ENCODE assay signal across 8 mouse cellular contexts in genomic region chr7:142610627-142611406, GRCm38 (mm10). TPM values are rescaled to one million over a fixed set of nuclear protein-coding genes. Genes with fewer than 3 reads are reported as not detected.
DNase-seq lines count a peak whose midpoint lies in the region; ATAC-seq lines count a peak whose summit lies in the region.

No protein-coding gene starts in this region.

- H3K27ac ChIP-seq in heart, embryonic 10.5 days: peak overlapping the region; percentile 95
- peak overlapping the region; percentile 87 for H3K27ac ChIP-seq in kidney, embryonic 14.5 days (ENCODE audit: low read depth, low read length)
- H3K27ac ChIP-seq in liver, embryonic 15.5 days (replicated peaks): peak overlapping the region; percentile 67
- H3K27ac ChIP-seq in neural tube, embryonic 14.5 days (ENCODE audit: low read depth, low read length): no peak overlapping the region

- DNase-seq in urinary bladder, adult 18-20 months (ENCODE audit: low spot score in 2 of 2): peak; percentile 11 to 44
- no peak for DNase-seq in urinary bladder, postnatal 10 days (ENCODE audit: low spot score)
- DNase-seq in embryo, embryonic 10.5 days (ENCODE audit: low spot score): peak; percentile 90
- peak; percentile 98 for DNase-seq in heart, embryonic 10.5 days (ENCODE audit: low spot score)
- peak; percentile 59 for DNase-seq in thymus, postnatal 14 days

- H3K9me3 ChIP-seq in heart, embryonic 10.5 days: no peaks in the 10 kb centered on the region
- H3K9me3 ChIP-seq in kidney, embryonic 14.5 days (ENCODE audit: control insufficient read depth, low read length): no peaks in the 10 kb centered on the region
- no peaks in the 10 kb centered on the region for H3K9me3 ChIP-seq in liver, embryonic 15.5 days (replicated peaks)
- H3K9me3 ChIP-seq in neural tube, embryonic 14.5 days (ENCODE audit: control insufficient read depth, low read length): no peaks in the 10 kb centered on the region

- H3K36me3 ChIP-seq in heart, embryonic 10.5 days: no peaks in the 10 kb centered on the region
- H3K36me3 ChIP-seq in kidney, embryonic 14.5 days (ENCODE audit: control insufficient read depth, insufficient read depth, low read length): no peaks in the 10 kb centered on the region
- no peaks in the 10 kb centered on the region for H3K36me3 ChIP-seq in liver, embryonic 15.5 days (replicated peaks)
- H3K36me3 ChIP-seq in neural tube, embryonic 14.5 days (ENCODE audit: control insufficient read depth, insufficient read depth, low read length): no peaks in the 10 kb centered on the region

- H3K9ac ChIP-seq in kidney, embryonic 14.5 days (ENCODE audit: low read depth, low read length): peak overlapping the region; percentile 44; the same call in 1 of the 2 replicates
- no peak overlapping the region for H3K9ac ChIP-seq in liver, embryonic 15.5 days
- 0 out of 2 replicates have a peak overlapping the region, but pooled peaks have one; percentile 34 for H3K9ac ChIP-seq in neural tube, embryonic 14.5 days (replicated peaks; ENCODE audit: low read depth, low read length)

- H3K4me3 ChIP-seq in heart, embryonic 10.5 days: peak overlapping the region; percentile 48
- H3K4me3 ChIP-seq in kidney, embryonic 14.5 days (ENCODE audit: low read length): 0 out of 2 replicates have a peak overlapping the region, but pooled peaks have one; percentile 1
- no peak overlapping the region for H3K4me3 ChIP-seq in liver, embryonic 15.5 days (replicated peaks)
- H3K4me3 ChIP-seq in neural tube, embryonic 14.5 days (ENCODE audit: low read depth, low read length): no peak overlapping the region

- H3K4me2 ChIP-seq in kidney, embryonic 14.5 days (replicated peaks; ENCODE audit: low read depth, low read length): peak overlapping the region; percentile 29
- H3K4me2 ChIP-seq in liver, embryonic 15.5 days: peak overlapping the region; percentile 59
- H3K4me2 ChIP-seq in neural tube, embryonic 14.5 days (ENCODE audit: low read depth, low read length): no peak overlapping the region

- peaks cover 54% of the 10 kb centered on the region for H3K4me1 ChIP-seq in heart, embryonic 10.5 days
- peaks cover 29% of the 10 kb centered on the region for H3K4me1 ChIP-seq in kidney, embryonic 14.5 days (ENCODE audit: control insufficient read depth, insufficient read depth, low read length)
- H3K4me1 ChIP-seq in liver, embryonic 15.5 days (replicated peaks): peaks cover 23% of the 10 kb centered on the region
- H3K4me1 ChIP-seq in neural tube, embryonic 14.5 days (ENCODE audit: control insufficient read depth, insufficient read depth, low read length): peaks cover 6% of the 10 kb centered on the region; the same call in 1 of the 2 replicates

- under 1% methylated on average over 12 of the region's 12 CpGs for WGBS in heart, embryonic 10.5 days
- WGBS in kidney, embryonic 14.5 days: 2% methylated on average over 12 of the region's 12 CpGs
- 1% methylated on average over 12 of the region's 12 CpGs for WGBS in liver, embryonic 15.5 days (ENCODE audit: insufficient replicate concordance)
- WGBS in neural tube, embryonic 14.5 days: 2% methylated on average over 12 of the region's 12 CpGs

- ATAC-seq in kidney, embryonic 14.5 days (ENCODE audit: low FRiP score, low TSS enrichment): peak; percentile 98
- peak; percentile 96 for ATAC-seq in liver, embryonic 15.5 days (ENCODE audit: insufficient read depth)
- ATAC-seq in neural tube, embryonic 14.5 days (ENCODE audit: low read depth): peak; percentile 90

- no peaks in the 10 kb centered on the region for H3K27me3 ChIP-seq in heart, embryonic 10.5 days (ENCODE audit: insufficient read depth, poor library complexity, severe bottlenecking)
- no peaks in the 10 kb centered on the region for H3K27me3 ChIP-seq in kidney, embryonic 14.5 days (ENCODE audit: control insufficient read depth, insufficient read depth, low read length)
- H3K27me3 ChIP-seq in liver, embryonic 15.5 days: peaks cover 6% of the 10 kb centered on the region; the same call in 1 of the 2 replicates
- no peaks in the 10 kb centered on the region; the same call in 1 of the 2 replicates for H3K27me3 ChIP-seq in neural tube, embryonic 14.5 days (ENCODE audit: control insufficient read depth, insufficient read depth, low read length)

RNA-seq across cellular contexts. Expression of gene Igf2, which starts 55.8 kb away (rescaled TPM):
- 962 and 991 TPM in 2 replicates for polyA plus RNA-seq in heart, embryonic 10.5 days (2016; fragmentation: Nextera tagmentation; extraction: Ambion mirVana)
- 627 and 715 TPM in 2 replicates for polyA plus RNA-seq in kidney, embryonic 14.5 days (2014; fragmentation: Nextera tagmentation; extraction: Ambion mirVana)
- polyA plus RNA-seq in liver, embryonic 15.5 days (2015; fragmentation: Nextera tagmentation; extraction: Ambion mirVana): 619 and 685 TPM in 2 replicates
- 24.6 and 171 TPM in 2 replicates for polyA plus RNA-seq in neural tube, embryonic 14.5 days (2014; fragmentation: Nextera tagmentation; extraction: Ambion mirVana)

RNA-seq across cellular contexts. Expression of gene Gm49394, which starts 58.9 kb away (rescaled TPM):
- polyA plus RNA-seq in heart, embryonic 10.5 days (2016; fragmentation: Nextera tagmentation; extraction: Ambion mirVana): 0.17 and 0.34 TPM in 2 replicates
- polyA plus RNA-seq in kidney, embryonic 14.5 days (2014; fragmentation: Nextera tagmentation; extraction: Ambion mirVana): not detected in 2 replicates
- polyA plus RNA-seq in liver, embryonic 15.5 days (2015; fragmentation: Nextera tagmentation; extraction: Ambion mirVana): 0.08 TPM in 1 of 2 replicates, not detected in the other
- not detected in 2 replicates for polyA plus RNA-seq in neural tube, embryonic 14.5 days (2014; fragmentation: Nextera tagmentation; extraction: Ambion mirVana)

Comparison
In these comparisons a context has a peak if more than half of its experiments do, and no peak if none do; other contexts are left out.
1. H3K4me3 ChIP-seq: peak in heart, embryonic 10.5 days (single experiment) and kidney, embryonic 14.5 days (single experiment); none in liver, embryonic 15.5 days (single experiment) and neural tube, embryonic 14.5 days (single experiment).
2. Peak in every context shown above with its lines, with median percentiles within 50 percentile points of each other: ATAC-seq.